Mouse (Mus musculus) ES-E14 (cell line): ENCODE results near the gene Gm10134.

ENCODE experiments used
- CHD2 ChIP-seq: IDR thresholded peaks from 2 replicates; pipeline ENCODE4 v1.6.1; 2014; ENCODE audit warnings: mild to moderate bottlenecking, low read depth, low read length, inconsistent platforms
- HCFC1 ChIP-seq: IDR thresholded peaks from 2 replicates; pipeline ENCODE4 v1.6.1; 2012; ENCODE audit warnings: low read length, inconsistent platforms, borderline replicate concordance; ENCODE audit not compliant: insufficient read depth
- MAFK ChIP-seq: IDR thresholded peaks from 2 replicates; pipeline ENCODE4 v1.6.1; 2014; ENCODE audit warnings: mild to moderate bottlenecking, low read depth, low read length, inconsistent platforms; ENCODE audit not compliant: insufficient read depth
- ZC3H11A ChIP-seq: IDR thresholded peaks from 2 replicates; pipeline ENCODE4 v1.6.1; 2012; ENCODE audit warnings: low read depth, mild to moderate bottlenecking, inconsistent platforms, low read length, borderline replicate concordance
- ZNF384 ChIP-seq: IDR thresholded peaks from 2 replicates; pipeline ENCODE4 v1.6.1; 2012; ENCODE audit warnings: low read depth, low read length, inconsistent platforms

DNA sequence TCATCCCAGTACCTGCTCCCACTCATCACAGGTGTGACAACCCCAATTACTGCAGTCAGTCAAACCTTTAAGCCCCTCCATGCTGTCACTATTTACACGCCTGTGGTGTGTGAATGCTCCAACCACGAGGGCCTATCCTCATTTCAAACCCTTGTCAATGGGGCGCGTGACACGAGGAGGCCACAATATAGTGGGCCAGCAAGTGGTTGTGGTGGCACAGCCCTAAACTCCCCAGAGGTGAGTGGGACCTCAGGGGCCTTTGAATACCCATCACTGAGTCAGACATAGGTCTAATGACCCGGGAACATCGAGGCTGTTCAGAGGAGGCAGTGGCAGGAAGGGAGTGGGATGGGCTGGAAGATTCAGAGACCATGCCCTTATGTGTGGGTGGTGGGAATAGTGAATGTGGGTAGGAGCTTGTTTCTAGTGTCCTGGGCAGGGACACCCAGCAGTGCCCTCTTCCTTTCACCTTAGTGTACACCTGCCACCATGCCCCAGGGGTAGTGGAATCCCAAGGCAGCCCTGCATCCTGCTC, 28.1 kb downstream of the Gm10134 start:
- TF ChIP-seq CHD2 (no peak), HCFC1 (no peak), ZNF384 (no peak), MAFK (no peak), ZC3H11A (no peak)
